Mouse (Mus musculus): ENCODE measurements around the gene Pgam2.
A peak's percentile ranks its signal among the peaks of the same experiment; 100 is the strongest.
"Not testable (repeated sequence)": the region's sequence is repeated elsewhere in the genome, so short reads cannot be mapped to it uniquely, and the experiment has no call there.

The Pgam2 gene

GRCm38 (mm10) chr11:5803551-5803981 lies at the start of gene Pgam2:
TSS of gene Pgam2 (minus strand) at chr11:5803733.
- no peak for DNase-seq (ENCODE audit: low spot score)

GRCm38 (mm10) chr11:5852314-5852713 lies 48.8 kb upstream of the Pgam2 start:
- DNase-seq (ENCODE audit: low spot score), result no peak

GRCm38 (mm10) chr11:5851021-5851736 lies 47.6 kb upstream of the Pgam2 start:
- no peak for DNase-seq (ENCODE audit: low spot score)

- DNase-seq (ENCODE audit: low spot score), result no peak
Observed at GRCm38 (mm10) chr11:5850452-5850851, 46.9 kb upstream of the Pgam2 start.

GRCm38 (mm10) chr11:5849316-5849715 lies 45.8 kb upstream of the Pgam2 start:
- no peak for DNase-seq (ENCODE audit: low spot score)

- no peak for DNase-seq (ENCODE audit: low spot score)
Observed at GRCm38 (mm10) chr11:5848741-5849140, 45.2 kb upstream of the Pgam2 start.

GRCm38 (mm10) chr11:5846639-5847345 lies 43.3 kb upstream of the Pgam2 start:
- DNase-seq (ENCODE audit: low spot score), result peak; percentile 59

GRCm38 (mm10) chr11:5843131-5843530 lies 39.6 kb upstream of the Pgam2 start:
- no peak for DNase-seq (ENCODE audit: low spot score)

DNA sequence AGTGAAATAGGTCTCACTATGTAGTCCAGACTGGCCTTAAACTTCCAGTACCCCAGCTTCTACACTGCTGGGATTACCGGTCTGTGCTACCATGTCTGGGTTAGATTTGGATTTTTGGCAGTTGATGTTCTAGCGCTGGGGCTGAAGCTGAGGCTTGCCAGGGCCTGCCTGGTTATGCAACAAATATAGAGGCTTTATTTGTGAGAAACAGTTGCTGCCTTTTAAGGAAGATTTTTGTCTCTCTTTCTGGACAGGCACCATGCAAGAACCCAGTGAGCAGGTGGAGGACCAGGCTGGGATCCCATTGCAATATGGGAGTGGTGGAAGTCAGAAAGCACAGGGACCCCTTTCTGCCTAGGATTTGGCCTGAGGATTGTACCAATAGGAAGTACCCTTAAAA lies 38.2 kb upstream of the Pgam2 start:
- no peak for DNase-seq (ENCODE audit: low spot score)

GRCm38 (mm10) chr11:5840346-5840745 lies 36.8 kb upstream of the Pgam2 start:
- no peak for DNase-seq (ENCODE audit: low spot score)

- peak; percentile 94 for DNase-seq (ENCODE audit: low spot score)
Observed at GRCm38 (mm10) chr11:5837251-5838246, 34.0 kb upstream of the Pgam2 start, which contains the start of gene Polm. TSS of gene Polm (minus strand) at chr11:5838016.

DNA sequence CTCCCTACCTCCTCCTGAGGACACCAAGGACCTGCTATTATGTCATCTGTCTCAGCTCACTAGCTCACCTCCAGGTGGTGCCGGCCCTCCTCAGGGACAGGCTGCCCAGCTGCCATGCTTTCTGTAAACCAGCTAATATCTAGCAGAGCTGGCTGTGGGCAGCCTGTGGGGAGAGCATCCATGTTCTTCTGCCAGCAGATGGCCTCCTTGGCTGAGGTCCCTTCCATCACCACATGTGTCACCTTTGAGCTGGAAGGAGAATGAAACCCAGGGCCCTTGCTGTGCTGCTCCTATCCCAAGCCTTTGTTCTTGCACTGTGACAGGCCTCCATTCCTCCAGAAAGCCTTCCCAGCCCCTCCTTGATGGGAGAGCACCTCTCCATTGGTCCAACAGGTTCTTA lies 32.6 kb upstream of the Pgam2 start:
- no peak for DNase-seq (ENCODE audit: low spot score)

- DNase-seq (ENCODE audit: low spot score), result no peak
Observed at GRCm38 (mm10) chr11:5835057-5835456, 31.5 kb upstream of the Pgam2 start.

- no peak for DNase-seq (ENCODE audit: low spot score)
Observed at GRCm38 (mm10) chr11:5834506-5834905, 31.0 kb upstream of the Pgam2 start.

DNA sequence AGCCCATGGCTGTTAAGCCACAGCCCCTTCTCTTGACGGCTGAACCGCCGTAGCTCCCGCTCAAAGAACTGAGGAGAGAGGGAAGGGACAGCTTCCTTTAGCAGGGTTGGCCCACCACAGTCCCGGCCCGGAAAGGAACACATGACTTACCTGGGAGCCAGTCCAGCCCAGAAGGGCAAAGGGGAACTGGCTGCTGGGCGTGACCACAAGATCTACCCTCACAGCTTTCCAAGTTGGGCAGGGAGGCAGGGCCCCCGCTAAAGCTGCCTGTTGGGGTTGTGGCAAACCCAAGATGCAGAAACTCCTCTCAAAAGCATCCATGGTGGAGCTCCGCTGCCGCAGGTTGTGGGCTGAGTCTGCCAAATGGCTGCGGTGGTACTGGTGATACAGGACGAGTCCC lies 25.8 kb upstream of the Pgam2 start:
- no peak for DNase-seq (ENCODE audit: low spot score)

DNA sequence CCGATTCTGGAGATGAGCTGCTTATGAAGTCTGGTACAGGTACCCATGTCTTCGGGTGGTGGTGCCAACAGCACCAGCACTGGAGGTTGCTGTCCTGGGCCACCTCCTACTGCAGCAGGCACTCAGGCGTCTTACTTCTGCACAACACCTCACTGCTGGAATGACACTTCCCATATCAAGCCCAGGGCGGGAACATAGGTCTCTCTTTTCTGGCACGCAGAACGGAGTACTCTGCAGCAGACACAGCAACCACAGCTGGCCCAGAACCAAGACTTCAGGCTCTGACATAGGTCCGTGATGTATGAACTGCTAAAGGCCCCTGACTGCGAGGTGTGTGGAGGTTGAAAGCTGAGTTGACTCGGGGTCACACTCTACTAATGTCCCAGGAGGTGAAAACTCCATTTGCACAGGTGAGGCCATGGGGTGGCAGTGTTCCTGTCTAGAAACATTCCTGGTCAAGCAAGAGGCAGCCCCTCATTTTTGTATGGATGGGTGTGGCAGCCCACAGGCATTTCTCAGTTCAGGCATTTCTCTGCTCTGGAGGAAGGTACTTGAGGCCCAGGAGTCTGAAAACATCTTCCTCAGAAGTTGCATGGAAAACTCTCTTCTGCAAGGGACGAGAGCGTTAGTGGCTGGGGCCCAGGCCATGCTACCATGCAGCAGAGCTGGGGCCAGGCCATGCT lies 25.1 kb upstream of the Pgam2 start:
- DNase-seq (ENCODE audit: low spot score), result no peak

- no peak for DNase-seq (ENCODE audit: low spot score)
Observed at GRCm38 (mm10) chr11:5827931-5828330, 24.4 kb upstream of the Pgam2 start.

DNA sequence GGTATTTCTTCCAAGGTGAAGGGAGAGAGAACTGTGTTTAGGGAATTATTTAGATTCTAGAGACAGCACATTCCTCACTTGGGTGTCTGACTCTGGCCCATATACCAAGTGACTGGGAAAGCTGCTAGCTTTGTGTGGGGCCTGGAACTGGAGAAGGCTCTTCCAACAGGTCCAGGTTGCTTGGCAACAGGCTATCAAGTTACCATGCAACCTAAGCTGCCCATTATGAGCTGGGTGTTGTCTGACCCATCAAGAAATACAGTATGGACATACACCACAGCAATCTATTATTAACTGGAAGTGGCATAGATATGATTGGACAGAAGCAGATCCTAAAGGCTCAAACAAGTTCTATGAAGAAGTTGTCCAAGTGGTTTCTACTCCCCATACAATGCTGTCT lies 21.9 kb upstream of the Pgam2 start:
- DNase-seq (ENCODE audit: low spot score), result no peak

GRCm38 (mm10) chr11:5819223-5819622 lies 15.7 kb upstream of the Pgam2 start:
- no peak for DNase-seq (ENCODE audit: low spot score)

GRCm38 (mm10) chr11:5813381-5813780 lies 9.8 kb upstream of the Pgam2 start:
- no peak for DNase-seq (ENCODE audit: low spot score)

DNA sequence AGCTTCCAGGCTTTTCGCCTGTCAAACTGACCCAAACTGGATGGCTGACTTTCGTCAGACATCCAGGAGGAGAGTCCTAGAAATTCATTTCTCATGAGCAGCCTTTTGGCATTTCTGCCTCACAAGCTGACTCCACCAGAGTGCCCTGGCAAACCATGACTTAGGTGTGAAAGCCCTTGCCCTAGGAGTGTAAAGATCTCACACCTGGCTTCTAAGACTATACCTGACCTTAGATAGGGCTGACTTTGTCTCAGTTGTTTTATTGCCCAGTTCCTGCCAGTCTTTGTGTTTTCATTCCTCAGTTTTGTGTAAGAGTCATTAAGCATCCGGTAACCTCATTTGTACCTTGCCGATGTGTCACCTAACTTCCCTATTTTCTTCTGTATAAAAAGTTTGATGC lies 6.0 kb upstream of the Pgam2 start:
- not testable (repeated sequence) for DNase-seq (ENCODE audit: low spot score)

DNA sequence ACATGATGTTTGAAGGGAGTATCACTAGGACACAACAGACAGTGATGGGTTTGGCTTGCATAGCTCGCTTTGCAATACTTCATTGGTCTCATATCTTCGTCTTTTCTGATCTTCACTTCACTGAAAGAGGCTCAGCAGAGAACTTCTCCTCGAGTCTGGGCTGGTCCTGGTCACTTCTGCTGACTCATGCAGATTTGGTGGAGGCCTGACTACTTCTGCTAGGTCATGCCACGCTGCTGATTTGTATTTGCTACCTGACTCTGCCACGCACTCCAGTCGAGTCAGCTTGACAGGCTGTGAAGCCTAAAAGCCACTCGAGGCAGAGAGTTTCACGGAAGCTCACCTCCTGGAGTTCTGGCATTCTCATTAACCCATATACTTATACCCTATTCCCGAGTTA lies 4.4 kb upstream of the Pgam2 start:
- DNase-seq (ENCODE audit: low spot score), result no peak
